Mouse (Mus musculus) monocyte, adult 2 months (primary cell): ENCODE data around the gene Hsf3.
"Not testable (repeated sequence)": the region's sequence is repeated elsewhere in the genome, so short reads cannot be mapped to it uniquely, and the experiment has no call there.

Source experiments
- DNase-seq, 2 experiments: peaks; one replicate each; pipeline ENCODE4 v3.0.0; 2022; ENCODE audit warnings: low spot score in 2 of 2, low read depth in 1 of 2

The Hsf3 gene

DNA sequence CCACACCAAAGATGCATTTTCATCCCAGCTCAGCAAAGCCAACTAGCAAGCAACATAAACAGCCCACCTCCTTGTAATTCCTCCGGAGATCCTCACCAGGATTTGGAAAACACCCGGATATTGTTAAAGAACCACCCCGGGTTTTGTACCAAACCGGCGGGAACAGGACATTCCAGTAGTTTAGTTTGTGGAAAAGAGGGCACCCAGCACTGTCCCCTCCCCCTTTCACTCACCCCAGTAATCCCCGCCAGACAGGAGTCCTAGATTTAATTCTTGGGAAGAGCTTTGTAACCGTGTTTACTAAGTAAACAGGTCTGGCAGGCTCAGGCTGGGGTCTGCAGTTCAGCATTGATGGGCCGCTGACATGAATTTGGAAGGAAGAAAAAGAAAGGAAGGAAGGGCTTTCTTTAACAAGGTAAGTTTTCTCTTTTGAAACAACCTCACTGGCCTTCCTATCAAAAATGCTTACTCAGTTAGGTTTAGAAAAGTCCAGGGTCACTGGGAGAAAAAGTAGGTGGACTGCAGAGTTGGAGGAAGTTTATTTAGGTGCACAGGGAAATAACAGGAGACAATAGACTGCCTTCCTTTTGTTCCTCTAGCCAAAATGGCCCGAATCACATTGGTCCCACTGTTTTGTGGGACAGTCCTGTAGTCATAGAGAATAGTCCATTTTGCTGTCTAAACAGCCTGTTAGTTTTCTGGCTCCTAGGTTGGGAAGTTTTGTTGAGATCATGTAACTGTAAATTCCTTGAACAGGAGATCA lies at the start of gene Hsf3:
TSS of gene Hsf3 (minus strand) at position 94 of the 763 bp plus-strand sequence.
- no peak for DNase-seq

DNA sequence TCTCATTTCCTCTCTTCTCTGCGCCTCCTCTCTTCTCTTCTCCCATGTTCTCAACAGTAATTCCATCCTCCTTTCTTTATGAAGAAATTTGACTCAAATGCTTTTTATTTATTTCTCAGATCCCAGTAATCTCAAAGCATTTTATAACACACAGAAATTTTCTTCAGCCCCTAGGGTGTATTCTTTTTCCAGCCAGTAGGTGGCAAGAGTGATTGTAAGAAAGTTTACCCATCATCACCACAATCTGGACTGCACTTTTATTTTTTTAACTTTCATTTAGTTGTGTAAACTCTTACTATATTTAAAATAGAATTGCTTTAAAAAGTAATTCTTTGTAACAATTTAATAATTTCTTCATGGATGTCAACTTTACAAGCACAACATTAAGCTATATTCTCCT lies 45.5 kb upstream of the Hsf3 start:
- no peak for DNase-seq

GRCm38 (mm10) chrX:96455149-96455548 lies 945 bp downstream of the Hsf3 start, which contains the start of gene Heph:
Heph (plus strand) TSS chrX:96455359.
- no peak for DNase-seq

DNA sequence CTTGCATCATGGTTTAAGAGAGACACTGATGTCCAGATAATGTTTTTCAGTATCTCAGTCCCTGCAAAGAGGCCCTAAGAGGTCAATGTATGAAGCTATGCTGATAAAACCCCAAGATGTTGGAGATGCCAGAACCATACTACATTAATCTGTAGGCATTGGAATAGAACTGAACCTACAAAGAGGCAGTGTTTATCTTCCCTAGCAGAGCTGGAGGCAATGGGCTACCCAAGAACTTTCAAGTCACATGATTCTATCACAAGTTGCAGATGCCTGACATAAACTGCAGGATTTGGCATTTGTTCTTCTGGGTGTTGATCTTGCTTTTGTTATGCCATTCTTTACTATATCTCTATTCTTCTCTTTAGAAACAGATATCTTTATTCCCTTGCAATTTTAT lies 36.7 kb downstream of the Hsf3 start:
- DNase-seq = no peak

GRCm38 (mm10) chrX:96417733-96418132 lies 38.4 kb downstream of the Hsf3 start:
- DNase-seq = no peak

- DNase-seq = no peak
Measured at GRCm38 (mm10) chrX:96416970-96417369, 39.1 kb downstream of the Hsf3 start.

DNA sequence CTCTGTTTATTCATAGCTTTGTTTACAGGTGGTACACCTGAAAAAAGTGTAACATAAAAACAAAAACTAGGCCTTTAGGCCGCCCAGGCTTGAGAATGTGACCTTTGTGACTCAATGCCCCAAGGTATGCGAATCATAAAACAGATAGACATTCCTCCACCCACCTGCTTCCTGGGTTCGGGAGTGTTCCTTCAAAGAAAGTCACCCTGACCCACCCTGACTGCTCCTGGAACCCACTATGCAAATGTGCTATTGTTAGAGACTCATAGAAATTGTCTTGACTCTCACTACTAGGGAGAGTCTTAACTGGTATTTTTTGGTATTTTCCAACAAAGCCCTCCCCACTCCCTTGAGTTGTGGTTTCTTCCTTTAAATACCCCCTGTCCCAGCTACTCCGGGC lies 40.7 kb downstream of the Hsf3 start:
- not testable (repeated sequence) for DNase-seq

DNA sequence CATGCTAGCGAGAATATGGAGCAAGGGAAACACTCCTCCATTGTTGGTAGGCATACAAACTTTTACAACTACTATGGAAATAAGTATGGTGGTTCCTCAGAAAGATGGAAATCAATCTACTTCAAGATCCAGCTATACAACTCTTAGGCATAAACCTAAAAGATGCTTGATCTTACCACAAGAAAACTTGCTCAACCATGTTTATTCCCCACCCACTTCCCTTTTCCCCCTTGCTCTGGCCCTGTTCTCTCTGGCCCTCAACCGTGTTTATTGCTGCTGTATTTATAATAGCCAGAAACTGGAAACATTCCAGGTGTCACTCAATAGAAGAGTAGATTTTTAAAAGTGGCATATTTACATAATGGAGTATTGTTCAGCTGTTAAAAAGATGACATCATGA lies 117.0 kb downstream of the Hsf3 start:
- no peak for DNase-seq

- no peak for DNase-seq
Measured at GRCm38 (mm10) chrX:96329764-96330163, 126.3 kb downstream of the Hsf3 start.

DNA sequence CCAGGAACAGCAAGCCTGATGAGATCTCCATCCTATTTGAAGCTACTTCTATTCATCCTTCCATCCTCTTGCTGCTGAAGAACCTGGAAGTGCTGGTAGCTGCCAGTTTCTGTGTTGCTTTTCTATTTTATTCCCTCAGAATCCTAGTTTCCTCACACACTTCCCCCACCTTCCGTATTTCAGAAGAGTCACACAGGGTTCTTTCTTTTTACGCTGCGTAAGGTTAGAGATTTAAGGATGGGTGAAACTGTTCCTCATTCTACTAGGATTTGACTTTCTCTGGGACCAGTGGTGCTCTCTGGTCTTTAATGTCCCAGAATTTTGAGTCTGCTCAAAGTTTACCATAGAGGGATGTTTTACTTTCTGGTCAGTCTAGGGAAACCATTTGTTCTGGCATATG lies 162.8 kb downstream of the Hsf3 start, which contains the start of gene Vsig4:
TSS of gene Vsig4 (minus strand) at position 101 of the 400 bp plus-strand sequence.
- no peak for DNase-seq

DNA sequence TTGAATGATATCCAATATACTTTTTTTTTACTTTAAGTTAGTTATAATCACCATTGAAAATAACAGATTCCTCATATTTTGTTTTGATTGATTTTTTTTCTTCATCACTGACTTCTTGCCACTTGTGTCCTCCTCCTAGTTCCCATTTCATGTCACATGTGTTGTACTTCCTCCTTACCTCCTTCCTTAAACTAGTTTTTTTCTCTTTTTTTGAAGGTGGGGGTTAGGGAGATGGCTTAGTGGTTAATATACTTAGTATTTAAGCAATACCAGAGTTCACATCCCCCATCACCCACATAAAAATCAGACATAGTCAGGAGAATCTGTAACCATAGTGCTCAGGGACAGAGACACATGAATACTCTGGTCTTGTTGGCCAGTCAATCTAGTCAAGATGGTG lies 199.6 kb downstream of the Hsf3 start:
- DNase-seq = no peak
